Mouse (Mus musculus) limb, embryonic 15.5 days (tissue): ENCODE results near the gene Tmem132b. TPM values are rescaled to one million over a fixed set of nuclear protein-coding genes. Genes with fewer than 3 reads are reported as not detected.

ENCODE experiments used
- ATAC-seq: fragments of 200-750 bp; cut with Nextera tagmentation; 2 replicates; pipeline ENCODE4 v1.8.0; 2017; ENCODE audit warnings: low read depth, moderate TSS enrichment; ENCODE audit not compliant: insufficient number of reproducible peaks, low FRiP score, low TSS enrichment
- H3K27ac ChIP-seq: fragments of 300-500 bp; sonication (generic); 2 replicates; pipeline ENCODE4 v1.5.1; 2015; ENCODE audit warnings: moderate library complexity, mild to moderate bottlenecking, inconsistent platforms
- H3K27me3 ChIP-seq: fragments of 300-500 bp; sonication (generic); 2 replicates; pipeline ENCODE4 v1.6.1; 2015; ENCODE audit warnings: inconsistent platforms
- H3K36me3 ChIP-seq: fragments of 300-500 bp; sonication (generic); 2 replicates; pipeline ENCODE4 v1.6.1; 2015; ENCODE audit warnings: inconsistent platforms
- H3K4me1 ChIP-seq: fragments of 300-500 bp; sonication (generic); 2 replicates; pipeline ENCODE4 v1.6.1; 2015; ENCODE audit warnings: inconsistent platforms
- H3K4me2 ChIP-seq: fragments of 300-500 bp; sonication (generic); 2 replicates; pipeline ENCODE4 v1.6.1; 2015; ENCODE audit warnings: mild to moderate bottlenecking, inconsistent platforms
- H3K4me3 ChIP-seq: fragments of 300-500 bp; sonication (generic); 2 replicates; pipeline ENCODE4 v1.5.1; 2015; ENCODE audit warnings: mild to moderate bottlenecking, inconsistent platforms
- H3K9ac ChIP-seq: fragments of 300-500 bp; sonication (generic); 2 replicates; pipeline ENCODE4 v1.6.1; 2015; ENCODE audit warnings: inconsistent platforms
- H3K9me3 ChIP-seq: fragments of 300-500 bp; sonication (generic); 2 replicates; pipeline ENCODE4 v1.6.1; 2016; ENCODE audit warnings: inconsistent platforms
- WGBS: fragments of 180-500 bp; shearing (Covaris S2); methylation state at CpG from one replicate; pipeline ENCODE4 v1.1.7; 2015; 5-methylcytosine and 5-hydroxymethylcytosine counted together
- polyA plus RNA-seq: library from polyadenylated mRNA; unstranded; fragments of >200 nt; fragmentation: Nextera tagmentation; extraction: Ambion mirVana; gene quantifications from 2 replicates; pipeline ENCODE4 v1.2.1, GENCODE M21; 2015

Tmem132b gene
- polyA plus RNA-seq, 1 experiment from 2014 or later: 0.31 TPM

DNA sequence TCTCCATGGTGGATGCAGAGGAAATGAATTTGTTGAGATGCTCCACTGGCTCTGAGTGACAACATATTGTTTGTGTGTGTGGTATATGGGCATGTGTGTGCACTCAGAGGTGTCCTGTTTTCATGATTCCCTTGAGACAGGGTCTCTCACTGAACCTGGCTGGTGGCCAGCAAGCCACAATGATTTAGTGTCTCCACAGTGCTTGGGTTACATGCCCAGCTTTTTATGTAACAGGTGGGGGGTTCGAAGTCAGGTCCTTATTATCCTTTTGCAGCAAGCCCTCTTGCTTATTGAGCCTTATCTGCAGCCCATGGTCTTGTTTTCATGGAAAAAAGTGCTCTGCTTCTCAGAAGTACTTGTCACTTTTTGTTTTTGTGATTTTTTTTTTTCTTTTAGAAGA is 109.4 kb downstream of the Tmem132b start:
- Histone ChIP-seq H3K36me3 (no peaks in the 10 kb centered on the region), H3K9me3 (no peaks in the 10 kb centered on the region), H3K4me3 (no peak overlapping the region), H3K4me2 (no peak overlapping the region), H3K27ac (no peak overlapping the region), H3K9ac (no peak overlapping the region), H3K4me1 (no peaks in the 10 kb centered on the region), H3K27me3 (no peaks in the 10 kb centered on the region)
- WGBS: 89% methylated on average over 1 of the region's 1 CpGs
- ATAC-seq: no peak

DNA sequence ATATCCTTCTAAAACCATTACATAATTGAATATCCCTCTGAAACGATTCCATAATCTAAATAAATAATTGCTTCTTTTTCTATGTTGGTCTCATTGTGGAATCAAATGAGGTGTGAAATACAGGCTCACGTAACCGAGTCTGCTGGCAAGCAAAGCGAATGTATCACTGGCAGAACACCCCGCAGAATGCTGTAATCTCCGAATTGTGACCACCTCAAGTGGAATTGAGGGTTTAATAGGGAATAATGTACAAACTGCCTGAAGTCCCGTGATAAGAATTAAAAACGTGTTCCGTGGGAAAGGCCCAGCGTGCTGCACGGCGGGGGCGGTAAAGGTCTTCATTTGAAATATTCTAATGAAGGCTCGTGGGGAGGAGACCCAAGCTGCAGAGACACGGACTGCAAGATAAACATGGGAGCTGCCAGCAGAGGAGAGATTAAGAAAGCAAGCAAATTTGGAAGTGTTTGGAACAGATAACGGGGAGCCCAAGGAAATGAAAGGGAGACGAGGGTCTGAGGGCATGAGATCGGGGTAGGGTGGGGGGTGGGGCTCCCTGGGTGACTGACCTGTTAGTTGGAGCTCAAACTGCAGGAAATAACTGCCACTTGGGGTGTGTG is 110.1 kb downstream of the Tmem132b start:
- H3K9ac ChIP-seq: no peak overlapping the region
- ATAC-seq: no peak
- H3K9me3 ChIP-seq: no peaks in the 10 kb centered on the region
- 64% methylated on average over 18 of the region's 18 CpGs for WGBS
- no peaks in the 10 kb centered on the region for H3K27me3 ChIP-seq
- H3K4me2 ChIP-seq: no peak overlapping the region
- H3K4me1 ChIP-seq: no peaks in the 10 kb centered on the region
- H3K4me3 ChIP-seq: no peak overlapping the region
- H3K36me3 ChIP-seq: no peaks in the 10 kb centered on the region
- H3K27ac ChIP-seq: no peak overlapping the region

DNA sequence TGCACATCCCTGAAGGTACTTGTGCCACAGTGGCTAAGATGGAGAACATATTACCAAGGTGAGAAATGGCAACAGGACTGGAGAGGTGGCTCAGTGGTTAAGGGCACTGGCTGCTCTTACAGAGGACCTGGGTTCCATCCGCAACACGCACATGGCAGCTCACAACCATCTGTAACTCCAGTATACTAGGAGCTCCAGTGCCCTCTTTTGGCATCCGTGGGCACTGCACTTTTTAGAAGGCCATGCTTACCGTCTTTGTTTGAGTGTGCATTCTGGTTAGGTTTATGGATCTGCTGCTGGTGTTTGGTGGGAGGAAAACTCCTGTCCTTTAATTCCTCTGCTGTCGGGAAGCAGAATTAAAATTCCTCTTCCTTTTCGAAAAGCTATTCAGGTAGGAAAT is 116.7 kb downstream of the Tmem132b start:
- H3K4me3 ChIP-seq: no peak overlapping the region
- H3K27ac ChIP-seq: no peak overlapping the region
- no peaks in the 10 kb centered on the region for H3K4me1 ChIP-seq
- H3K27me3 ChIP-seq: no peaks in the 10 kb centered on the region
- no peak overlapping the region for H3K9ac ChIP-seq
- 87% methylated on average over 6 of the region's 6 CpGs for WGBS
- H3K4me2 ChIP-seq: no peak overlapping the region
- H3K36me3 ChIP-seq: no peaks in the 10 kb centered on the region
- H3K9me3 ChIP-seq: no peaks in the 10 kb centered on the region
- ATAC-seq: no peak

DNA sequence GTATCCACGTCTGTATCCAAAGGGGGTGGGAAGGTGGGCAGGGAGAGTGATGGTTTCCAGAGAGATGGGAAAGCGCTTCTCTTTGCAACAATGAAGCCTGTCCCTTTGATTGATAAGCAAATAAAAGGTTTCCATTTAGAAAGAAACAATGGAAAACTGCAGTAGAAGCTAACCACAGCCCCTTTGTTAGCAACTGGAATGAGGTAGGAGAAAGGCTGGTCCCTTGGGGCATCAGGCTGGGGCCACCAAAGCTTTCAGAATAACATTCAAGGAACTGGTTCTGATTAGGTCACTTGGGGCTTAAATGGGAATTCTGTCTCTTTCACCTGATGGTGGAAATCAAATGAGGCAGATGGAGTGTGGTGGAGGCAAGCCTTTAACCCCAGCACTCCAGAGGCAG is 118.4 kb downstream of the Tmem132b start:
- H3K9me3 ChIP-seq: no peaks in the 10 kb centered on the region
- no peak for ATAC-seq

DNA sequence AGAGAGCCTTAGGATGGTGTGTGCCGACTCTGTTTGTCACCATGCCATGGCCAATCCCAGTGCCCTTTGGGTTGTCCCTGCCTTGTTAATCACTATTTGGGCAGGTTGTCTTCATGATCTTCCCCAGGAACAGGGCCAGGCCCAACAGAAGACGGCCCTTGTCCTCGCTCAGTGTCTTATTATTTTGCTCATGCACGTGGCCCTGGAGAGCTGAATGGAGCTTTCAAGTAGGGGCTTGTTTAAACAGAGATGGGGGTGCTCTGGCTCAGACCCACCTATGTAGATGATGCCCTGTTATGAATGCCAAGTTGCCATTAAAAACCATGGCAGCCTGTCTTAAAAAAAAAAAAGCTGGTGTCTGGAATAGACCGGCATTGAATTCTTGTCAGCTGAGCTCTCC is 126.5 kb downstream of the Tmem132b start:
- Histone ChIP-seq H3K27me3 (no peaks in the 10 kb centered on the region), H3K9ac (no peak overlapping the region), H3K9me3 (no peaks in the 10 kb centered on the region), H3K4me2 (no peak overlapping the region), H3K4me3 (no peak overlapping the region), H3K4me1 (no peaks in the 10 kb centered on the region), H3K36me3 (no peaks in the 10 kb centered on the region), H3K27ac (no peak overlapping the region)
- WGBS: 73% methylated on average over 5 of the region's 5 CpGs
- ATAC-seq: no peak

More for the DNA sequence above, 118.4 kb downstream of the Tmem132b start:
- Histone ChIP-seq H3K4me3 (no peak overlapping the region), H3K27me3 (no peaks in the 10 kb centered on the region), H3K27ac (no peak overlapping the region), H3K9ac (no peak overlapping the region), H3K4me1 (no peaks in the 10 kb centered on the region), H3K4me2 (no peak overlapping the region), H3K36me3 (no peaks in the 10 kb centered on the region)
- 47% methylated on average over 2 of the region's 2 CpGs for WGBS

DNA sequence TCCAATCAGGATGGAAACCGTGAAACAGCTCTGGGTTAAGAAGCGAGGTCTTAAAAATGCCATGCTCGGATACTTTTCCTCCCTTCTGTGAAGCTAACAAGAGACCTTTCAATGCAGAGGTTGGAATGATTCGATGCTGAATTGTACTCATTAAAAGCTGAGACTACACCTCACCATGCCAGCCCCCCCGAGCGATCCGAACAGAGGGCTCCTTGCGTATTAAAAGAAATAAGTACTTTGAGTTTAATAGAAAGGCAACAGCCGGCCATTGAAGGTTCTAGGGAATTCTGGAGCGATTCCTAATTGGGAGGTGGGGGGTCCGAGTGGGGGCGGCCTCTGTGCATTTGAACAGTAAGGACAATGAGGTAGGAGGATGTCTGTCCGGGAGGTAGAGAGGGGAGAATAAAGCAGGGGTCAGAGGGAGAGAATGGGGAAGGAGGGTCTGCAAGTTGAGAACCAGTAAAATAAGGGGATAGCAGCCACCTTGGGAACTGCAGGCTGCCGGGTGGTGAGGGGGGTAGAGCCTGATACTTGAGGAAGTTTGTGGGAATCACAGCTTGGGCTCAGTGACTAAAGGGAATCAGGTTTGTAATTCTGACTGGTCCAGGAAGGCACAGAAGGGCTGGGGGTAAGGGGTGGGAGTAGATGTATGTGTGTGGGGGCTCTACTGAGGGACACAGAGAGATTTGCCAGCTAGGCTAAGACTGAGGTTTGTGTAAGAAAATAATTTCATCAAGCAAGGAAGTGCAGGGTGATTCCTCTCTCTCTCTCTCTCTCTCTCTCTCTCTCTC is 127.6 kb downstream of the Tmem132b start:
- no peaks in the 10 kb centered on the region for H3K9me3 ChIP-seq
- no peaks in the 10 kb centered on the region for H3K36me3 ChIP-seq
- H3K4me3 ChIP-seq: no peak overlapping the region
- no peaks in the 10 kb centered on the region for H3K27me3 ChIP-seq
- no peak overlapping the region for H3K4me2 ChIP-seq
- no peaks in the 10 kb centered on the region for H3K4me1 ChIP-seq
- H3K27ac ChIP-seq: no peak overlapping the region
- ATAC-seq: no peak
- 53% methylated on average over 14 of the region's 14 CpGs for WGBS
- no peak overlapping the region for H3K9ac ChIP-seq

DNA sequence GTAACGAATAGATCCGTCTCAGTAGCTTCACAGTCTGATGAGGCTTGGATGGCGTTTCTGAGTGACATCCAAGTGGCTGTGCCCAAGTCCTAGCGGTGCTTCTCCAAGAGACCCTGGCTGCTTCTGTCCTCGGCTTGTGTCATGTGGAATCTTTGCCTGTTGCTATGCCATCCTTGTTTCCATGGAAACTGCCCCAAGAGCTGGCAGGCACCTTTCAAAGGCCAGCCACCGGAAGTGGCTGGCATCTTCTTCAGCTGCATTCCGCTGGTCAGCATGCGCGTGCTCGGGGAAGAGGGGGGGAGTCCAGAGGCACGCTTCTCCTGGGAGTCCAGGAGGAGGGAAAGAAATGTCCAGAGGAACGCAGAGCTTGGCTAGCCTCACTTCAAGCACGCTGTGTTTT is 144.0 kb downstream of the Tmem132b start:
- no peak overlapping the region for H3K9ac ChIP-seq
- no peak for ATAC-seq
- H3K4me3 ChIP-seq: no peak overlapping the region
- no peak overlapping the region for H3K4me2 ChIP-seq
- no peaks in the 10 kb centered on the region for H3K36me3 ChIP-seq
- H3K27ac ChIP-seq: no peak overlapping the region
- H3K9me3 ChIP-seq: no peaks in the 10 kb centered on the region
- H3K27me3 ChIP-seq: no peaks in the 10 kb centered on the region
- no peaks in the 10 kb centered on the region for H3K4me1 ChIP-seq
- WGBS: 53% methylated on average over 13 of the region's 13 CpGs

DNA sequence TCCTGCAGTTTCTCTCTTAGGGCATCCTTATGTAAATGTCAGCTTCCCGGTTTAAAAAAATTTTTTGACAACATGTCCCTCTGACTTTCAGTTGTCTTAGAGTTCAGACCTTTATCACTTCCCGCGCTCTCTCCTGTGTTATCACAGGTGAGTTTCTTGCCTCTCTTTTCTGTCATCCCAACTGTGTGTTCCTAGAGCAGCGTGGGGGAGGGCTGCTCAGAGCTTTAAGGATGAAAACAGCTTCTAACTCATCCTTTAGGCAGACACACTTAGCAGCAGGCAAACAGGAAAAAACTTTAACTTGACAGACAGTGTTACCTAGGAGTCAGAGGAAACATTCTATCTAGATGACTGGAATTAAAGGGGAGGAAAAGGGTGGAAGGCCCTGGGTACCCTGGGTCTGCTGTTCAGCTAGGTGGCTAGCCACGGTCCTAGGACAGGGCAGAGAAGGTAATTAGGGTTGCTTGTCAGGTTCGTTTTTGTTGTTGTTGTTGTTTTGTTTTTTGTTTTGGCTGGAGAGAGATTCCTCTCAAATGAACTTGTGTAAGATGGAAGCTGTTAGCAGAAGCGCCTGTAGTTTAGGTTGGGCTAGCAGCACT is 144.6 kb downstream of the Tmem132b start:
- 64% methylated on average over 7 of the region's 7 CpGs for WGBS
- H3K9me3 ChIP-seq: no peaks in the 10 kb centered on the region
- no peak for ATAC-seq
- no peak overlapping the region for H3K9ac ChIP-seq
- no peak overlapping the region for H3K27ac ChIP-seq
- no peak overlapping the region for H3K4me2 ChIP-seq
- no peaks in the 10 kb centered on the region for H3K4me1 ChIP-seq
- H3K36me3 ChIP-seq: no peaks in the 10 kb centered on the region
- no peak overlapping the region for H3K4me3 ChIP-seq
- H3K27me3 ChIP-seq: no peaks in the 10 kb centered on the region

DNA sequence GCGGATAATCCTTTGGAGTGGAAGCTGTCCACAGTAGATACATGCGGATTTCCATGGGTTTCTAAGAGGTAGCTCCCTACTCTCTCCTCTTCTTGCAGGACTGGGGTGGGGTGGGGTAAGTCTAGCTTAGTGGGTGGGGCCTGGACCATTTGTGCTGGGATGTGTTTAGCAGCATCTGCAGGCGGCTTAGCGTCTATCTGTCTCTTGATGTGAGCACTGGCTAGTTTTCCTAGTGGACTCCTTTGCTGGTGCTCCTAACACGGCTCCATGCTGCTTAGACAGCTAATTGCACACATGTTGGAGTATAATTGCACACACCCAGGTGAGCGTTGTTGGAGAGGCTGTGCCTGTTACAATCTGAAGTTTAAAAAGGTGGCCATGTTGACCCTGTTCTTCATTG is 149.3 kb downstream of the Tmem132b start:
- Histone ChIP-seq H3K27me3 (no peaks in the 10 kb centered on the region), H3K9ac (no peak overlapping the region), H3K4me3 (no peak overlapping the region), H3K36me3 (no peaks in the 10 kb centered on the region), H3K27ac (no peak overlapping the region), H3K4me1 (no peaks in the 10 kb centered on the region), H3K9me3 (no peaks in the 10 kb centered on the region), H3K4me2 (no peak overlapping the region)
- WGBS: 83% methylated on average over 6 of the region's 6 CpGs
- no peak for ATAC-seq

DNA sequence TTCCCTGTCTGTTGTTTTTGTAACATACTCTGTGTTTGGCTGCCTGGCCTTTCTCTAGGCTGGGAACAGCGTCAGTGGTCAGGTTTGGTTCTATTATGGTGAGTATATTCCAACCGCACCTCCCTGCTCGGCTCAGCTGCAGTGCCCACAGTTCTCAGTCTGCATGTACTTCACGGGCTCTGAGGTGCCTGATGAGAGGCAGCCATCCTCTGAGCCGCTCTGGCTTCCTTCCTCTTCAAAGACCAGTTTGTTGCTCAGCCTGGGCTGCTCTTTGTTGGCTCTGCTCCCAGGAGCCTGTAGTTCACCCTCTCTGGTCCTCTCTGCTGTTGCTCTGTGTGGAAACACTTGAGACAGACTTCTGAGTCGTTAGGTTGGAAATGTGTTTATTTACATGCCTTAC is 151.9 kb downstream of the Tmem132b start:
- ATAC-seq: no peak
- Histone ChIP-seq H3K9me3 (no peaks in the 10 kb centered on the region), H3K4me3 (no peak overlapping the region), H3K4me1 (no peaks in the 10 kb centered on the region), H3K27ac (no peak overlapping the region), H3K27me3 (no peaks in the 10 kb centered on the region), H3K4me2 (no peak overlapping the region), H3K9ac (no peak overlapping the region), H3K36me3 (no peaks in the 10 kb centered on the region)
- WGBS: 74% methylated on average over 6 of the region's 6 CpGs

DNA sequence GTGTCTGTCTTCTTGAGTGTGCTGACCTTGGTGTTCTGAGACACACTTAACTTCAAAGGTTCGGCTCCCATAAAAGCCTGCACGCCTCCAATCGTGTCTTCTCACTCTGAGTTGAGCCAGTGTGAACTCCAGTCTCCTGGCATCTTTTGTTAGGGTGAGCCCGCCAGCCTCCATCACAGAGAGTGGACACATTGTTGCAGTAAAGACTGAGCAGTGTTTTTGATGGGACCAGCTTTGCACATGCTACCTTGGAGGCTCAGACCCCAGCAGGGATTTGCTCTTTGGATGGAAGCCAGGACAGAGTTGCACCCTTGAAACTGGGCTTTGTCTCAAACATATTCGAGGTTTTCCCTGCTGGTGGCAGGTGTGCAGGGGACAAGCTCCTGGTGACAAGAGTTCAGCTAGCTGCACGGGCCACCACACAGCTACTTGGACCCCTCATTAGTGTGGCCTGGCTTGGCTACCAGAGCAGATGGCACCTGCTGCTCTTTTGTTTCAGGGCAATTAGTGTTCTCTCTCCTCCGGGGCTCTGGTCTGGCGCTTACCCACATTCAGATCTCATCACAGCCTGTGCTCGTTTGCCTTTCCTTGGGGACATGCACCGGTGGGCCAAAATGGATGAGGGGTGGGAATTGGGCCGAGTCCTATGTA is 154.2 kb downstream of the Tmem132b start:
- no peak overlapping the region for H3K4me3 ChIP-seq
- H3K9ac ChIP-seq: no peak overlapping the region
- H3K36me3 ChIP-seq: no peaks in the 10 kb centered on the region
- no peak overlapping the region for H3K27ac ChIP-seq
- H3K4me2 ChIP-seq: no peak overlapping the region
- no peaks in the 10 kb centered on the region for H3K27me3 ChIP-seq
- H3K9me3 ChIP-seq: no peaks in the 10 kb centered on the region
- H3K4me1 ChIP-seq: no peaks in the 10 kb centered on the region
- 60% methylated on average over 11 of the region's 11 CpGs for WGBS
- no peak for ATAC-seq

DNA sequence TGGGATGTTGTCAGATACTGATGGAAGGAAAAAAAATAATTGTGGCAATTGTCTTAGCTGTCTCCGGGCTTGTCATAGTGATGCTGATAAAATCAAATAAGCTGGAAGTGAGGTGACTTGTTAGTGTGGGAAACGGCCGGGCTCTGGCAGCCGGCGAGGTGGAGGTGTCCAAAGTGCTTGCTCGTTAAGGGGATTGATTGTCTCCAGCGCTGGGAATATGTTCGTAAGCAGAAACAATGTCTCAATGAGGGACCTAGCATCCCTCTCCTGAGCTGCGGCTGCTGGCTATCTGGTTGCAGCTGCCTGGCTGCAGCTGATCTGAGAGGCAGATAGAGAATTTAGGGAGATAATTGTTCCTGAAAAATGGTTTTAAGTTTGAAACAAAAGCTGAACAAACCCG is 161.0 kb downstream of the Tmem132b start:
- no peaks in the 10 kb centered on the region for H3K9me3 ChIP-seq
- ATAC-seq: no peak
- H3K9ac ChIP-seq: no peak overlapping the region
- no peaks in the 10 kb centered on the region for H3K27me3 ChIP-seq
- no peaks in the 10 kb centered on the region for H3K4me1 ChIP-seq
- H3K4me2 ChIP-seq: no peak overlapping the region
- 36% methylated on average over 10 of the region's 10 CpGs for WGBS
- no peaks in the 10 kb centered on the region for H3K36me3 ChIP-seq
- H3K4me3 ChIP-seq: no peak overlapping the region
- no peak overlapping the region for H3K27ac ChIP-seq
